Mouse (Mus musculus) bone marrow macrophage, adult 2 months (primary cell): ENCODE results near the gene Slc35e4.

Experiments used
- CTCF ChIP-seq: IDR thresholded peaks from 2 replicates; pipeline ENCODE4 v1.5.1; 2012; ENCODE audit warnings: low read depth, mild to moderate bottlenecking, low read length, moderate library complexity
- POLR2A ChIP-seq: IDR thresholded peaks from 2 replicates; pipeline ENCODE4 v1.6.1; 2012; ENCODE audit warnings: mild to moderate bottlenecking, low read depth, low read length, borderline replicate concordance

DNA sequence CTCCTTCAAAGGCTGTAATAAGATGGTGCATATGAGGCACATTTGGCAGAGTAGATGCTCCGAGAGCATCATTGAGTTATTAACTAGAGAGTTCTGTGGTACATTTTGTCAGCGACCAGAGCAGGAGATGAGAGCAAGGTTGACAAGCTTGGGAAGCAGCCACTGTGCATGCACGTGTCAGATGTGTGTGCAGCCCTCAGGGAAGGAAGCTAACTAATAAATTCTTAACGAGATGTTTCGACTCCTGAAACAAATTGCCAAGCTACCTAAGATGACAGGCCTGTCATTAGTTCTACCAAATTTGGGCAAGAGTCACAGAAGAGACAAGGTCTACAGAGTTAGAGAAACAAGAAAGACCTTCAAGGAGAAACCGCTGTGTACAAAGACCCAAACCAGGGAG, 50.1 kb downstream of the Slc35e4 start:
- TF ChIP-seq CTCF (no peak), POLR2A (no peak)
